In the genomic region with DNA sequence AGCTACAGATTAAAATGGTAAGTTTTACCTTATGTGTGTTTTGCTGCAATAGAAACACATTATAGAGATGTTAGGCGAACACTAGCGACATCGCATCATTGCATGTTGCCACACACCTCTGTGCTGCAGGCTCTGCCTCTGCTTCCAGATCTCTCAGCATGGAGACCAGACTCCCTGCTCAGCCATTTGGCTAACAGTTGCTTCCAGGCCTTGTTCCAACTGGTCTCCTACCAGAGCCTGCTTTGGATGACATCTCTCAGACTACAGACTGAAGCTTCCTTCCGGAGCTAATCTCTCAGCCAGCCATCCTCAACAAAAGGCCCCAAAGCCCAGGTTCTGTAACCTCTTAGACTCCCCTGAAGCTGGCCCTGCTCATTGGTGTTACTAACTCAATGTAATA, we compare ENCODE assay signal across 11 mouse cellular contexts.
DNase-seq lines count a peak whose midpoint lies in the region; ATAC-seq lines count a peak whose summit lies in the region.
"Had no signal": no experiment of that assay in that cellular context is flagged by ENCODE, and none has a peak within 500 bp of the region (broad histone marks: within the 10 kb centered on the region; RNA-seq: fewer than 3 reads in every experiment).

No protein-coding gene starts in this region.

- DNase-seq in kidney, postnatal 10 days = peak; percentile 12
- DNase-seq in kidney, adult 8-10 months = no peak
- DNase-seq in cerebellum, adult 11 months = peak; percentile 52
- peak; percentile 76 for DNase-seq in cerebellum, adult 9-10 months
- DNase-seq in gastrocnemius, postnatal 14 days = peak; percentile 65
- DNase-seq: adrenal gland, postnatal 14 days; lung, adult 18-20 months had no signal

- intact Hi-C loops in gastrocnemius, postnatal 14 days (cut with DNase I; ENCODE audit: low total_unique reads) = no loop called here

- no peak for ATAC-seq in activated CD4-positive, CD25-positive, alpha-beta regulatory T cell, adult 4 months
- ATAC-seq in inflammation-experienced regulatory T-cells, adult 6 months = no peak
- ATAC-seq: intestine, embryonic 15.5 days; midbrain, embryonic 15.5 days had no signal

Comparison
In these comparisons a context has a peak if more than half of its experiments do, and no peak if none do; other contexts are left out.
1. DNase-seq: peak in kidney, postnatal 10 days (single experiment), cerebellum, adult 11 months (single experiment), cerebellum, adult 9-10 months (single experiment) and gastrocnemius, postnatal 14 days (single experiment); none in kidney, adult 8-10 months (0 of 2).